Mouse (Mus musculus) MEL (cell line): Measurements from ENCODE around the gene Actr8. TPM values are rescaled to one million over a fixed set of nuclear protein-coding genes. Genes with fewer than 3 reads are reported as not detected.

Experiments used
- DNase-seq: peaks from one replicate; pipeline ENCODE4 v3.0.0; 2011; ENCODE audit warnings: low read depth, low spot score
- H3K27ac ChIP-seq: 2 replicates; pipeline ENCODE4 v1.5.1; 2012; ENCODE audit warnings: low read depth, mild to moderate bottlenecking, control low read depth, low read length, moderate library complexity; ENCODE audit not compliant: control insufficient read depth
- H3K27me3 ChIP-seq, 2 experiments: fragments of 150-350 bp in 1 of 2; sonication (generic) in 1 of 2; 2 replicates each; pipeline ENCODE4 v1.6.1; 2012; ENCODE audit warnings: low read length in 2 of 2, mild to moderate bottlenecking in 2 of 2, improper control_type of control experiment in 1 of 2, moderate library complexity in 1 of 2; ENCODE audit not compliant: insufficient read depth in 2 of 2, control insufficient read depth in 1 of 2
- H3K36me3 ChIP-seq, 2 experiments: 2 replicates each; pipeline ENCODE4 v1.6.1; 2012 to 2014; ENCODE audit warnings: low read length in 2 of 2, improper control_type of control experiment in 1 of 2, inconsistent platforms in 1 of 2, mild to moderate bottlenecking in 1 of 2; ENCODE audit not compliant: insufficient read depth in 2 of 2, control insufficient read depth in 1 of 2
- H3K4me1 ChIP-seq, 2 experiments: fragments of 150-350 bp in 1 of 2; sonication (generic) in 1 of 2; 2 replicates each; pipeline ENCODE4 v1.6.1; 2012; ENCODE audit warnings: low read length in 2 of 2, improper control_type of control experiment in 1 of 2, mild to moderate bottlenecking in 1 of 2; ENCODE audit not compliant: insufficient read depth in 2 of 2, control insufficient read depth in 1 of 2
- H3K4me3 ChIP-seq, 2 experiments: fragments of 150-350 bp in 1 of 2; sonication (generic) in 1 of 2; 2 replicates each; pipeline ENCODE4 v1.5.1; 2012; ENCODE audit warnings: low read depth in 2 of 2, low read length in 2 of 2, mild to moderate bottlenecking in 2 of 2, moderate library complexity in 2 of 2, control low read depth in 1 of 2, improper control_type of control experiment in 1 of 2; ENCODE audit not compliant: control insufficient read depth in 1 of 2, insufficient read depth in 1 of 2
- H3K79me2 ChIP-seq: 2 replicates; pipeline ENCODE4 v1.6.1; 2012; ENCODE audit warnings: mild to moderate bottlenecking, low read length, moderate library complexity; ENCODE audit not compliant: control insufficient read depth, poor library complexity, insufficient read depth
- H3K9ac ChIP-seq: 2 replicates; pipeline ENCODE4 v1.6.1; 2012; ENCODE audit warnings: low read depth, mild to moderate bottlenecking, control low read depth, low read length, moderate library complexity; ENCODE audit not compliant: control insufficient read depth, poor library complexity, severe bottlenecking
- H3K9me3 ChIP-seq: fragments of 150-350 bp; sonication (generic); replicated peaks from 2 replicates; pipeline ENCODE4 v1.6.1; 2012; ENCODE audit warnings: mild to moderate bottlenecking, low read length, improper control_type of control experiment, moderate library complexity; ENCODE audit not compliant: insufficient read depth
- EP300 ChIP-seq, 2 experiments: IDR thresholded peaks; 2 replicates each; pipeline ENCODE4 v1.6.1; 2011; ENCODE audit warnings: improper control_type of control experiment in 2 of 2, low read length in 2 of 2, low read depth in 1 of 2, mild to moderate bottlenecking in 1 of 2
- MEF2A ChIP-seq: IDR thresholded peaks from 2 replicates; pipeline ENCODE4 v1.6.1; 2014; ENCODE audit warnings: low read depth, mild to moderate bottlenecking, inconsistent platforms, low read length, improper control_type of control experiment; ENCODE audit not compliant: poor library complexity, insufficient replicate concordance, severe bottlenecking; ENCODE audit errors: extremely low read depth
- MYB ChIP-seq: IDR thresholded peaks from 2 replicates; pipeline ENCODE4 v1.6.1; 2011; ENCODE audit warnings: mild to moderate bottlenecking, low read depth, low read length, improper control_type of control experiment
- SIN3A ChIP-seq: IDR thresholded peaks from 2 replicates; pipeline ENCODE4 v1.6.1; 2012; ENCODE audit warnings: low read length, improper control_type of control experiment, inconsistent platforms
- polyA plus RNA-seq, 2 experiments: library from polyadenylated mRNA; stranded (reverse) in 1 of 2; unstranded in 1 of 2; fragments of >175 nt in 1 of 2; fragments of >200 nt in 1 of 2; gene quantifications; 2 replicates each; pipeline versions ENCODE4 v1.2.1 to v1.2.4; 2012; ENCODE audit warnings: low replicate concordance in 2 of 2, low read depth in 1 of 2; ENCODE audit not compliant: insufficient read length in 2 of 2, insufficient read depth in 1 of 2, missing spikeins in 1 of 2
- total RNA-seq: library from RNA; depleted of rRNA; stranded (reverse); fragments of 300-350 nt; gene quantifications from 2 replicates; pipeline ENCODE4 v1.2.3, GENCODE M21; 2012; rRNA removed

Gene Actr8
- total and polyA plus RNA-seq, 3 experiments: 31.0 to 36.4 TPM; not detected in 1

DNA sequence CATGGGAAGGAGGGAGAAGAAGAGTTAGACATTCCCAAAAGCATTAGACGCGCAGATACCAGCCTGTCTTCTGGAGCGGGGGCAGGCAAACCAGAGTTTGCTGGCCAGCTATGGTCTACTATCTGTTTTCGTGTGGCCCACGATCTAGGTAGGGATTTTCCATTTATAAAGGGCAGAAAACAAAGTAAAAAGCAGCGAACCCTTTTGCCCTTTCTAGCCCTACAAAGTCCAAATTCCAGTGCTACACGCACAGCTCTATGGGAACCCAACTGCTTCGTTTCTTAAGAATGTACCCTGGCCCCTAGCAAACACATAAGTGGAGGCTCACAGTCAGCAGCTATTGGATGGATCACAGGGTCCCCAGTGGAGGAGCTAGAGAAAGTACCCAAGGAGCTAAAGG, 72.1 kb downstream of the Actr8 start (continued):
- no peak for TF ChIP-seq SIN3A

DNA sequence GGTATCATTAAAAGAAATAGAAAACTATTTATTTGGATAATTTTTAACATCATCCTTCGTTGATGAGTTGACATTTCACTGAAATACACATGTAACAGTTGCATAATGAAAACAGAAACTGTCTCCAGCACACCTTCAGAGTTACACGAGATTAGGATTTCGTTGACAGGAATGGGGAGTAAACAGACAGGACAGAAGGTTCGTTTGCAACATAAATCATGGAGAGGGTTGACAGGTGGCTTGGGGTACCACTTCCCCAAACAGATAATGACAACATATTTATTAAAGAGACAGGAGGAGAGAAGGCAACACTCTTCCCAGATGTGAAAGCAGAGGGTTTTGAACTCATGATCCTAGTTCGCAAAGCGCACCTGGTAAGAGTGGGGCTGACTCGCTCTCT, 76.8 kb downstream of the Actr8 start:
- DNase-seq: peak; percentile 2
- H3K36me3 ChIP-seq: no peaks in the 10 kb centered on the region
- no peaks in the 10 kb centered on the region; a peak in 1 of 4 replicates for H3K27me3 ChIP-seq
- no peak for TF ChIP-seq MYB
- TF ChIP-seq MEF2A: no peak
- TF ChIP-seq EP300 (IDR thresholded peaks at IDR 0.05; ENCODE audit: low read depth in 1 of 2, low read length in 2 of 2): no peak
- TF ChIP-seq, all 39 proteins: peak for 0
- no peak overlapping the region for H3K27ac ChIP-seq
- no peaks in the 10 kb centered on the region for H3K9me3 ChIP-seq
- H3K79me2 ChIP-seq: no peaks in the 10 kb centered on the region
- no peaks in the 10 kb centered on the region for H3K4me1 ChIP-seq
- H3K4me3 ChIP-seq: no peak overlapping the region
- H3K9ac ChIP-seq: no peak overlapping the region

Other genes with a start within 250 kb of the Actr8 start
- 49.8 and 55.9 TPM in 2 replicates for gene Selenok, start 10.0 kb upstream of the Actr8 start, total RNA-seq
- 10 to 100 TPM in 1 of 2 experiments, not detected in 1; 71.1 TPM for gene Selenok, start 10.0 kb upstream of the Actr8 start, polyA plus RNA-seq
- gene Il17rb, start 30.6 kb downstream of the Actr8 start, total RNA-seq: 0.08 and 0.10 TPM in 2 replicates
- gene Il17rb, start 30.6 kb downstream of the Actr8 start, polyA plus RNA-seq: under 1 TPM in 1 of 2 experiments, not detected in 1; 0.13 TPM
- gene Chdh, start 30.7 kb downstream of the Actr8 start, total RNA-seq: not detected in 2 replicates
- not detected for gene Chdh, start 30.7 kb downstream of the Actr8 start, polyA plus RNA-seq